In the genomic region with DNA sequence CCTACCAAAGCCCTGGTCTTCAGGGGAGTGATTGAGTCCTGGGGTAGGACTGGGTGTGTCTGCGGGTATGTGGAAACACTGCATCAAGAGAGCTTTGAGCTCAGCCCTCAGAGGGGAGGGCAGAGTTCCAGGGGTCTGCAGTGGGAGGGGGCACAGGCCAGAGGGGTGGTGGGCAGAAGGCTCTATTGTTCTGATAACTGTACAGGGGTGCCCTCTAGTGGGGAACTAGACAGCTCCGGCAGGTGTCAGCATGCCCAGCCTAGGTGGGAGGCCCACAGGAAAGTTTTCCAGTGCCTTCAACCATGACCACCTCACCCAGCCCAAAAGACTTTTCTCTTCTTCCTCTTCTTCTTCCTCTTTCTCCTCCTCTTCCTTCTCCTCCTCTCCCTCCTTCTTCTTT, we compare ENCODE assay signal across 9 mouse cellular contexts. TPM values are rescaled to one million over a fixed set of nuclear protein-coding genes. Genes with fewer than 3 reads are reported as not detected.
DNase-seq lines count a peak whose midpoint lies in the region; ATAC-seq and TF ChIP-seq lines count a peak whose summit lies in the region.
"Had no signal": no experiment of that assay in that cellular context is flagged by ENCODE, and none has a peak within 500 bp of the region (broad histone marks: within the 10 kb centered on the region; RNA-seq: fewer than 3 reads in every experiment).

No protein-coding gene starts in this region.

- intact Hi-C loops in heart, postnatal 36 days (cut with DNase I), result no loop called here

- H3K36me3 ChIP-seq in heart, postnatal 0 days (replicated peaks; ENCODE audit: control insufficient read depth, insufficient read depth, low read length), result peaks cover 62% of the 10 kb centered on the region
- peaks cover 23% of the 10 kb centered on the region for H3K36me3 ChIP-seq in limb, embryonic 11.5 days (ENCODE audit: control insufficient read depth, insufficient read depth, low read length)

- no peaks in the 10 kb centered on the region for H3K4me1 ChIP-seq in heart, postnatal 0 days (ENCODE audit: control insufficient read depth, insufficient read depth)
- no peaks in the 10 kb centered on the region for H3K4me1 ChIP-seq in limb, embryonic 11.5 days (ENCODE audit: control insufficient read depth, insufficient read depth, low read length)

- WGBS in heart, postnatal 0 days, result 73% methylated on average over 2 of the region's 2 CpGs
- WGBS in limb, embryonic 11.5 days, result 81% methylated on average over 2 of the region's 2 CpGs

- no peak overlapping the region for H3K9ac ChIP-seq in heart, postnatal 0 days (replicated peaks; ENCODE audit: low read depth, low read length)
- H3K9ac ChIP-seq in limb, embryonic 11.5 days (ENCODE audit: low read length), result no peak overlapping the region

- no peak overlapping the region for H3K27ac ChIP-seq in heart, postnatal 0 days (ENCODE audit: low read depth)
- no peak overlapping the region for H3K27ac ChIP-seq in limb, embryonic 11.5 days (replicated peaks; ENCODE audit: low read depth, low read length)
- H3K27ac ChIP-seq: macrophage had no signal

- no peaks in the 10 kb centered on the region for H3K27me3 ChIP-seq in heart, postnatal 0 days (ENCODE audit: control insufficient read depth, insufficient read depth, low read length)
- H3K27me3 ChIP-seq in limb, embryonic 11.5 days (ENCODE audit: control insufficient read depth, insufficient read depth, low read length), result no peaks in the 10 kb centered on the region

- no peak overlapping the region for H3K4me3 ChIP-seq in heart, postnatal 0 days (ENCODE audit: low read depth, low read length)
- H3K4me3 ChIP-seq in limb, embryonic 11.5 days (ENCODE audit: low read depth, low read length), result no peak overlapping the region

- H3K9me3 ChIP-seq in heart, postnatal 0 days (replicated peaks; ENCODE audit: control insufficient read depth, low read length), result no peaks in the 10 kb centered on the region
- H3K9me3 ChIP-seq in limb, embryonic 11.5 days (ENCODE audit: control insufficient read depth, low read length), result peaks cover 2% of the 10 kb centered on the region; the same call in 1 of the 2 replicates

- DNase-seq in heart, postnatal 0 days (ENCODE audit: low spot score), result no peak
- no peak for DNase-seq in heart, postnatal 36 days
- DNase-seq in 3T3-L1 (ENCODE audit: low read depth, low spot score), result peak; percentile 51
- peak; percentile 57 for DNase-seq in R1 (ENCODE audit: low read depth, low spot score)
- peak; percentile 53 for DNase-seq in limb, embryonic 11.5 days (ENCODE audit: low spot score)
- no peak for DNase-seq in adrenal gland, postnatal 10 days
- DNase-seq in heart, adult 8-10 months (ENCODE audit: low spot score), result no peak

- no peak for TF ChIP-seq EP300 in heart, postnatal 0 days (IDR thresholded peaks at IDR 0.05; ENCODE audit: low read depth)

- no peak overlapping the region for H3K4me2 ChIP-seq in heart, postnatal 0 days (ENCODE audit: low read depth, low read length)
- H3K4me2 ChIP-seq in limb, embryonic 11.5 days (ENCODE audit: low read depth, severe bottlenecking), result no peak overlapping the region

- no peak for ATAC-seq in heart, postnatal 0 days (ENCODE audit: insufficient read depth, low read depth)
- no peak for ATAC-seq in limb, embryonic 11.5 days (ENCODE audit: insufficient number of reproducible peaks, low FRiP score, low TSS enrichment, low read depth)
- no peak for ATAC-seq in monocyte, adult 5-6 weeks (replicated peaks; ENCODE audit: insufficient number of reproducible peaks, low FRiP score, low TSS enrichment, poor library complexity, severe bottlenecking)

- peak; percentile 34 for TF ChIP-seq CTCF in heart, postnatal 0 days (IDR thresholded peaks at IDR 0.05; ENCODE audit: low read depth)

RNA-seq across cellular contexts. Expression of a gene that starts 16.1 kb away (rescaled TPM):
- total RNA-seq in heart, postnatal 0 days (2014; rRNA removed; ENCODE audit: low replicate concordance), result 127 and 200 TPM in 2 replicates
- 56.4 and 60.3 TPM in 2 replicates for polyA plus RNA-seq in heart, postnatal 0 days (2015; fragmentation: Nextera tagmentation; extraction: Ambion mirVana)
- total RNA-seq in heart, postnatal 36 days (2021), result 100 to 1,000 TPM; 105 to 151 TPM
- polyA plus RNA-seq in limb, embryonic 11.5 days (2014; fragmentation: Nextera tagmentation; extraction: Ambion mirVana), result 56.1 and 59.3 TPM in 2 replicates
- total RNA-seq in monocyte, adult 5-6 weeks (2017), result 40.8 to 62.5 TPM (median 59.6 TPM) in 3 replicates
- 100 to 1,000 TPM; 104 to 106 TPM for total RNA-seq in adrenal gland, postnatal 10 days (2021)
- total RNA-seq in heart, adult 8-10 months (2022), result 10 to 100 TPM; 88.7 to 99.1 (median 92.3) TPM

RNA-seq across cellular contexts. Expression of a gene that starts 19.0 kb away (rescaled TPM):
- 18.9 and 24.5 TPM in 2 replicates for total RNA-seq in heart, postnatal 0 days (2014; rRNA removed; ENCODE audit: low replicate concordance)
- 4.7 and 5.6 TPM in 2 replicates for polyA plus RNA-seq in heart, postnatal 0 days (2015; fragmentation: Nextera tagmentation; extraction: Ambion mirVana)
- total RNA-seq in heart, postnatal 36 days (2021), result 10 to 100 TPM; 24.5 to 25.9 TPM
- polyA plus RNA-seq in limb, embryonic 11.5 days (2014; fragmentation: Nextera tagmentation; extraction: Ambion mirVana), result 8.9 and 10.5 TPM in 2 replicates
- 32.7 to 41.0 TPM (median 33.2 TPM) in 3 replicates for total RNA-seq in monocyte, adult 5-6 weeks (2017)
- 10 to 100 TPM; 25.0 to 30.2 TPM for total RNA-seq in adrenal gland, postnatal 10 days (2021)
- total RNA-seq in heart, adult 8-10 months (2022), result 10 to 100 TPM; 22.3 to 28.0 (median 25.8) TPM

RNA-seq across cellular contexts. Expression of a gene that starts 24.8 kb away (rescaled TPM):
- 20.6 and 40.3 TPM in 2 replicates for total RNA-seq in heart, postnatal 0 days (2014; rRNA removed; ENCODE audit: low replicate concordance)
- 18.3 and 18.6 TPM in 2 replicates for polyA plus RNA-seq in heart, postnatal 0 days (2015; fragmentation: Nextera tagmentation; extraction: Ambion mirVana)
- 10 to 100 TPM; 34.5 to 35.3 TPM for total RNA-seq in heart, postnatal 36 days (2021)
- 18.6 and 19.2 TPM in 2 replicates for polyA plus RNA-seq in limb, embryonic 11.5 days (2014; fragmentation: Nextera tagmentation; extraction: Ambion mirVana)
- total RNA-seq in monocyte, adult 5-6 weeks (2017), result 15.6 to 22.7 TPM (median 18.0 TPM) in 3 replicates
- 10 to 100 TPM; 52.9 to 56.9 TPM for total RNA-seq in adrenal gland, postnatal 10 days (2021)
- 10 to 100 TPM; 32.9 to 35.9 (median 34.4) TPM for total RNA-seq in heart, adult 8-10 months (2022)

RNA-seq across cellular contexts. Expression of a gene that starts 34.2 kb away (rescaled TPM):
- total RNA-seq in heart, postnatal 0 days (2014; rRNA removed; ENCODE audit: low replicate concordance), result not detected in 2 replicates
- not detected in 2 replicates for polyA plus RNA-seq in heart, postnatal 0 days (2015; fragmentation: Nextera tagmentation; extraction: Ambion mirVana)
- not detected for total RNA-seq in heart, postnatal 36 days (2021)
- 2.0 and 2.4 TPM in 2 replicates for polyA plus RNA-seq in limb, embryonic 11.5 days (2014; fragmentation: Nextera tagmentation; extraction: Ambion mirVana)
- not detected in 3 replicates for total RNA-seq in monocyte, adult 5-6 weeks (2017)
- total RNA-seq in adrenal gland, postnatal 10 days (2021), result 10 to 100 TPM; 16.9 to 18.2 TPM
- total RNA-seq in heart, adult 8-10 months (2022), result not detected
- polyA plus RNA-seq: macrophage had no signal

RNA-seq across cellular contexts. Expression of a gene that starts 45.8 kb away (rescaled TPM):
- total RNA-seq in heart, postnatal 0 days (2014; rRNA removed; ENCODE audit: low replicate concordance), result 4.8 and 9.5 TPM in 2 replicates
- polyA plus RNA-seq in heart, postnatal 0 days (2015; fragmentation: Nextera tagmentation; extraction: Ambion mirVana), result 0.49 and 0.51 TPM in 2 replicates
- total RNA-seq in heart, postnatal 36 days (2021), result 10 to 100 TPM; 10.9 to 11.9 TPM
- 0.54 and 0.69 TPM in 2 replicates for polyA plus RNA-seq in limb, embryonic 11.5 days (2014; fragmentation: Nextera tagmentation; extraction: Ambion mirVana)
- total RNA-seq in monocyte, adult 5-6 weeks (2017), result 1.9 to 4.3 TPM (median 2.2 TPM) in 3 replicates
- total RNA-seq in adrenal gland, postnatal 10 days (2021), result 10 to 100 TPM; 10.3 to 11.6 TPM
- total RNA-seq in heart, adult 8-10 months (2022), result 10 to 100 TPM; 14.7 to 17.1 (median 15.4) TPM

Comparison
In these comparisons a context has a peak if more than half of its experiments do, and no peak if none do; other contexts are left out.
1. DNase-seq: peak in 3T3-L1 (single experiment), R1 (single experiment) and limb, embryonic 11.5 days (single experiment); none in heart, postnatal 0 days (single experiment), heart, postnatal 36 days (0 of 2), adrenal gland, postnatal 10 days (single experiment) and heart, adult 8-10 months (single experiment).